In genomic region chr2:135328756-135329155, GRCm38 (mm10) we compare ENCODE assay signal across 9 mouse cellular contexts.
DNase-seq lines count a peak whose midpoint lies in the region; ATAC-seq and TF ChIP-seq lines count a peak whose summit lies in the region.
"Had no signal": no experiment of that assay in that cellular context is flagged by ENCODE, and none has a peak within 500 bp of the region (broad histone marks: within the 10 kb centered on the region; RNA-seq: fewer than 3 reads in every experiment).

No protein-coding gene starts in this region.

- H3K4me2 ChIP-seq in liver, embryonic 14.5 days (ENCODE audit: low read depth): no peak overlapping the region
- H3K4me2 ChIP-seq in neural tube, embryonic 15.5 days: no peak overlapping the region
- H3K4me2 ChIP-seq: neural tube, embryonic 13.5 days had no signal

- no peak overlapping the region for H3K4me3 ChIP-seq in hindbrain, embryonic 10.5 days
- no peak overlapping the region for H3K4me3 ChIP-seq in liver, embryonic 14.5 days (ENCODE audit: insufficient read depth in 1 of 2, low read depth in 2 of 2, low read length in 2 of 2)
- H3K4me3 ChIP-seq in neural tube, embryonic 15.5 days (replicated peaks): no peak overlapping the region
- H3K4me3 ChIP-seq: neural tube, embryonic 13.5 days had no signal

- intact Hi-C loops in left cerebral cortex, postnatal 14 days (cut with DNase I): loop anchor here (5.0 kb wide), 1 partner anchor 646 kb away; no protein-coding TSS in a partner anchor
- intact Hi-C loops in left cerebral cortex, postnatal 36 days (cut with DNase I): no loop called here

- TF ChIP-seq EP300 in liver, embryonic 14.5 days (IDR thresholded peaks at IDR 0.05; ENCODE audit: low read depth): no peak

- no peaks in the 10 kb centered on the region for H3K9me3 ChIP-seq in hindbrain, embryonic 10.5 days
- H3K9me3 ChIP-seq in liver, embryonic 14.5 days (ENCODE audit: control insufficient read depth, low read length): no peaks in the 10 kb centered on the region
- H3K9me3 ChIP-seq in neural tube, embryonic 15.5 days (replicated peaks): no peaks in the 10 kb centered on the region
- H3K9me3 ChIP-seq: neural tube, embryonic 13.5 days had no signal

- ATAC-seq in liver, embryonic 14.5 days (ENCODE audit: insufficient read depth): no peak
- peak; percentile 40; the same call in 1 of the 2 replicates for ATAC-seq in neural tube, embryonic 15.5 days (ENCODE audit: low FRiP score)

- peaks cover 6% of the 10 kb centered on the region; the same call in 1 of the 2 replicates for H3K4me1 ChIP-seq in hindbrain, embryonic 10.5 days (replicated peaks)
- H3K4me1 ChIP-seq in liver, embryonic 14.5 days (replicated peaks; ENCODE audit: control insufficient read depth in 2 of 2, insufficient read depth in 2 of 2, low read length in 1 of 2): no peaks in the 10 kb centered on the region
- H3K4me1 ChIP-seq in neural tube, embryonic 15.5 days: peaks cover 16% of the 10 kb centered on the region

- no peak overlapping the region for H3K27ac ChIP-seq in hindbrain, embryonic 10.5 days
- H3K27ac ChIP-seq in liver, embryonic 14.5 days: no peak overlapping the region
- H3K27ac ChIP-seq in neural tube, embryonic 15.5 days (replicated peaks): no peak overlapping the region
- H3K27ac ChIP-seq: neural tube, embryonic 13.5 days had no signal

- DNase-seq in left cerebral cortex, postnatal 14 days (ENCODE audit: low spot score in 2 of 2): peak; percentile 34 to 55
- no peak for DNase-seq in left cerebral cortex, postnatal 36 days (ENCODE audit: low spot score in 2 of 2)
- DNase-seq in MN1 (ENCODE audit: low spot score): peak; percentile 49
- DNase-seq in cerebellum, postnatal 14 days: peak; percentile 61 to 69
- DNase-seq in hindbrain, embryonic 10.5 days (ENCODE audit: low spot score): peak; percentile 33
- peak in 1 of 3 experiments; percentile 9 for DNase-seq in liver, embryonic 14.5 days (ENCODE audit: low read depth in 3 of 3, low spot score in 3 of 3)
- DNase-seq in ovary, postnatal 10 days (ENCODE audit: low spot score): no peak

- peaks cover 7% of the 10 kb centered on the region for H3K27me3 ChIP-seq in hindbrain, embryonic 10.5 days (ENCODE audit: insufficient read depth, poor library complexity, severe bottlenecking)
- H3K27me3 ChIP-seq in liver, embryonic 14.5 days (ENCODE audit: control insufficient read depth, insufficient read depth, low read length): no peaks in the 10 kb centered on the region
- no peaks in the 10 kb centered on the region for H3K27me3 ChIP-seq in neural tube, embryonic 15.5 days (replicated peaks)

- H3K36me3 ChIP-seq in hindbrain, embryonic 10.5 days: no peaks in the 10 kb centered on the region
- no peaks in the 10 kb centered on the region for H3K36me3 ChIP-seq in liver, embryonic 14.5 days (replicated peaks; ENCODE audit: control insufficient read depth, insufficient read depth, low read depth)
- H3K36me3 ChIP-seq in neural tube, embryonic 15.5 days: 0 out of 2 replicates have a peak, but pooled peaks cover 3% of the 10 kb centered on the region
- H3K36me3 ChIP-seq: neural tube, embryonic 13.5 days had no signal

- no peak overlapping the region for H3K9ac ChIP-seq in liver, embryonic 14.5 days (replicated peaks)
- no peak overlapping the region for H3K9ac ChIP-seq in neural tube, embryonic 15.5 days (replicated peaks)
- H3K9ac ChIP-seq: neural tube, embryonic 13.5 days had no signal

- peak; percentile 73 for TF ChIP-seq CTCF in liver, embryonic 14.5 days (IDR thresholded peaks at IDR 0.05; ENCODE audit: low read depth)

- WGBS in hindbrain, embryonic 10.5 days: 2% methylated on average over 2 of the region's 2 CpGs
- WGBS in liver, embryonic 14.5 days (ENCODE audit: insufficient replicate concordance): 0% methylated on average over 2 of the region's 2 CpGs
- 3% methylated on average over 2 of the region's 2 CpGs for WGBS in neural tube, embryonic 15.5 days

Comparison
In these comparisons a context has a peak if more than half of its experiments do, and no peak if none do; other contexts are left out.
1. DNase-seq: peak in left cerebral cortex, postnatal 14 days (2 of 2), MN1 (single experiment), cerebellum, postnatal 14 days (2 of 2) and hindbrain, embryonic 10.5 days (single experiment); none in left cerebral cortex, postnatal 36 days (0 of 2) and ovary, postnatal 10 days (single experiment).